Mouse (Mus musculus): ENCODE results near the gene Gcc1.

GRCm38 (mm10) chr6:28421469-28422000 is 6.7 kb downstream of the Gcc1 start:
- TF ChIP-seq POLR2A (IDR thresholded peaks at IDR 0.05; ENCODE audit: borderline replicate concordance, control insufficient read depth, low read depth, low read length): peak; percentile 82; the same call in 1 of the 2 replicates
- peak; percentile 83 for TF ChIP-seq CTCF (IDR thresholded peaks at IDR 0.05; ENCODE audit: control insufficient read depth, insufficient read depth, low read length)

All from bone marrow, adult 2 months (tissue).